Mouse (Mus musculus): ENCODE measurements at regions not wholly inside any gene's neighbourhood (a gene's known extent, or its start where the extent isn't known, plus 50 kb on each side); places are given as distances from the start of the nearest gene placed in this dataset.

- no peaks in the 10 kb centered on the region for H3K9me3 ChIP-seq (replicated peaks)
- no peaks in the 10 kb centered on the region for H3K4me1 ChIP-seq
- no peaks in the 10 kb centered on the region for H3K27me3 ChIP-seq
- 76% methylated on average over 3 of the region's 3 CpGs for WGBS
- no peak overlapping the region for H3K27ac ChIP-seq (replicated peaks)
- no peak overlapping the region for H3K4me3 ChIP-seq (replicated peaks)
- no peak for ATAC-seq (ENCODE audit: insufficient number of reproducible peaks, low FRiP score, low TSS enrichment, low read depth)
- H3K4me2 ChIP-seq (replicated peaks), result no peak overlapping the region
- H3K36me3 ChIP-seq, result no peaks in the 10 kb centered on the region
- no peak overlapping the region for H3K9ac ChIP-seq
Observed at GRCm38 (mm10) chr19:60408436-60408835, 59.7 kb downstream of the Prlhr start.

GRCm38 (mm10) chr19:60399425-60399824 lies 68.7 kb downstream of the Prlhr start:
- 78% methylated on average over 3 of the region's 3 CpGs for WGBS
- H3K27ac ChIP-seq (replicated peaks), result no peak overlapping the region
- no peaks in the 10 kb centered on the region for H3K4me1 ChIP-seq
- no peaks in the 10 kb centered on the region for H3K9me3 ChIP-seq (replicated peaks)
- H3K36me3 ChIP-seq, result no peaks in the 10 kb centered on the region
- H3K4me3 ChIP-seq (replicated peaks), result no peak overlapping the region
- ATAC-seq (ENCODE audit: insufficient number of reproducible peaks, low FRiP score, low TSS enrichment, low read depth), result no peak
- no peak overlapping the region for H3K4me2 ChIP-seq (replicated peaks)
- H3K9ac ChIP-seq, result no peak overlapping the region
- no peaks in the 10 kb centered on the region for H3K27me3 ChIP-seq

GRCm38 (mm10) chr19:60397666-60398065 lies 70.4 kb downstream of the Prlhr start:
- WGBS, result 73% methylated on average over 1 of the region's 1 CpGs
- no peaks in the 10 kb centered on the region for H3K9me3 ChIP-seq (replicated peaks)

GRCm38 (mm10) chr19:60396604-60397003 lies 71.5 kb downstream of the Prlhr start:
- ATAC-seq (ENCODE audit: insufficient number of reproducible peaks, low FRiP score, low TSS enrichment, low read depth), result no peak
- H3K36me3 ChIP-seq, result no peaks in the 10 kb centered on the region
- no peaks in the 10 kb centered on the region for H3K4me1 ChIP-seq
- H3K4me3 ChIP-seq (replicated peaks), result no peak overlapping the region
- H3K9ac ChIP-seq, result no peak overlapping the region
- H3K9me3 ChIP-seq (replicated peaks), result no peaks in the 10 kb centered on the region
- 65% methylated on average over 5 of the region's 5 CpGs for WGBS
- H3K27ac ChIP-seq (replicated peaks), result no peak overlapping the region
- no peak overlapping the region for H3K4me2 ChIP-seq (replicated peaks)
- H3K27me3 ChIP-seq, result no peaks in the 10 kb centered on the region

More at GRCm38 (mm10) chr19:60397666-60398065, 70.4 kb downstream of the Prlhr start:
- Histone ChIP-seq H3K4me3 (replicated peaks) (no peak overlapping the region), H3K4me2 (replicated peaks) (no peak overlapping the region), H3K27ac (replicated peaks) (no peak overlapping the region), H3K9ac (no peak overlapping the region), H3K36me3 (no peaks in the 10 kb centered on the region), H3K27me3 (no peaks in the 10 kb centered on the region), H3K4me1 (no peaks in the 10 kb centered on the region)
- no peak for ATAC-seq (ENCODE audit: insufficient number of reproducible peaks, low FRiP score, low TSS enrichment, low read depth)

- Histone ChIP-seq H3K4me2 (replicated peaks) (no peak overlapping the region), H3K9ac (no peak overlapping the region), H3K27ac (replicated peaks) (no peak overlapping the region), H3K27me3 (no peaks in the 10 kb centered on the region), H3K9me3 (replicated peaks) (no peaks in the 10 kb centered on the region), H3K4me1 (no peaks in the 10 kb centered on the region), H3K4me3 (replicated peaks) (no peak overlapping the region), H3K36me3 (no peaks in the 10 kb centered on the region)
- ATAC-seq (ENCODE audit: insufficient number of reproducible peaks, low FRiP score, low TSS enrichment, low read depth), result no peak
- WGBS, result 69% methylated on average over 3 of the region's 3 CpGs
Observed at GRCm38 (mm10) chr19:60386563-60387241, 81.4 kb downstream of the Prlhr start.

GRCm38 (mm10) chr19:60384721-60385120 lies 83.4 kb downstream of the Prlhr start:
- H3K27ac ChIP-seq (replicated peaks), result no peak overlapping the region
- H3K27me3 ChIP-seq, result no peaks in the 10 kb centered on the region
- no peaks in the 10 kb centered on the region for H3K9me3 ChIP-seq (replicated peaks)
- no peak overlapping the region for H3K4me2 ChIP-seq (replicated peaks)
- no peak for ATAC-seq (ENCODE audit: insufficient number of reproducible peaks, low FRiP score, low TSS enrichment, low read depth)
- H3K4me3 ChIP-seq (replicated peaks), result no peak overlapping the region
- WGBS, result 57% methylated on average over 5 of the region's 5 CpGs
- no peaks in the 10 kb centered on the region for H3K4me1 ChIP-seq
- no peaks in the 10 kb centered on the region for H3K36me3 ChIP-seq
- no peak overlapping the region for H3K9ac ChIP-seq

GRCm38 (mm10) chr19:60382661-60383060 lies 85.4 kb downstream of the Prlhr start:
- no peaks in the 10 kb centered on the region for H3K9me3 ChIP-seq (replicated peaks)
- H3K4me2 ChIP-seq (replicated peaks), result no peak overlapping the region
- H3K36me3 ChIP-seq, result no peaks in the 10 kb centered on the region
- no peak for ATAC-seq (ENCODE audit: insufficient number of reproducible peaks, low FRiP score, low TSS enrichment, low read depth)
- no peak overlapping the region for H3K4me3 ChIP-seq (replicated peaks)
- no peak overlapping the region for H3K27ac ChIP-seq (replicated peaks)
- no peak overlapping the region for H3K9ac ChIP-seq
- H3K4me1 ChIP-seq, result no peaks in the 10 kb centered on the region
- H3K27me3 ChIP-seq, result no peaks in the 10 kb centered on the region

- Histone ChIP-seq H3K27ac (replicated peaks) (no peak overlapping the region), H3K9ac (no peak overlapping the region), H3K4me2 (replicated peaks) (no peak overlapping the region), H3K4me3 (replicated peaks) (no peak overlapping the region), H3K4me1 (no peaks in the 10 kb centered on the region), H3K27me3 (no peaks in the 10 kb centered on the region), H3K9me3 (replicated peaks) (no peaks in the 10 kb centered on the region), H3K36me3 (no peaks in the 10 kb centered on the region)
- 84% methylated on average over 2 of the region's 2 CpGs for WGBS
- no peak for ATAC-seq (ENCODE audit: insufficient number of reproducible peaks, low FRiP score, low TSS enrichment, low read depth)
Observed at GRCm38 (mm10) chr19:60379030-60379605, 89.0 kb downstream of the Prlhr start.

- no peaks in the 10 kb centered on the region for H3K4me1 ChIP-seq
- H3K36me3 ChIP-seq, result no peaks in the 10 kb centered on the region
- no peak for ATAC-seq (ENCODE audit: insufficient number of reproducible peaks, low FRiP score, low TSS enrichment, low read depth)
- no peak overlapping the region for H3K4me3 ChIP-seq (replicated peaks)
- no peaks in the 10 kb centered on the region for H3K27me3 ChIP-seq
- H3K27ac ChIP-seq (replicated peaks), result no peak overlapping the region
- H3K4me2 ChIP-seq (replicated peaks), result no peak overlapping the region
- 27% methylated on average over 4 of the region's 4 CpGs for WGBS
- no peak overlapping the region for H3K9ac ChIP-seq
- no peaks in the 10 kb centered on the region for H3K9me3 ChIP-seq (replicated peaks)
Observed at GRCm38 (mm10) chr19:60363988-60364599, 104.0 kb downstream of the Prlhr start.

- Histone ChIP-seq H3K9me3 (replicated peaks) (no peaks in the 10 kb centered on the region), H3K27ac (replicated peaks) (no peak overlapping the region), H3K4me3 (replicated peaks) (no peak overlapping the region), H3K4me2 (replicated peaks) (no peak overlapping the region), H3K27me3 (no peaks in the 10 kb centered on the region), H3K36me3 (no peaks in the 10 kb centered on the region), H3K4me1 (no peaks in the 10 kb centered on the region), H3K9ac (no peak overlapping the region)
- WGBS, result 91% methylated on average over 12 of the region's 12 CpGs
- ATAC-seq (ENCODE audit: insufficient number of reproducible peaks, low FRiP score, low TSS enrichment, low read depth), result no peak
Observed at GRCm38 (mm10) chr19:60344911-60345310, 118.4 kb upstream of the Fam204a start.

- WGBS, result 7% methylated on average over 3 of the region's 3 CpGs
- Histone ChIP-seq H3K27me3 (no peaks in the 10 kb centered on the region), H3K9me3 (replicated peaks) (no peaks in the 10 kb centered on the region), H3K9ac (no peak overlapping the region), H3K4me1 (no peaks in the 10 kb centered on the region), H3K4me3 (replicated peaks) (no peak overlapping the region), H3K36me3 (no peaks in the 10 kb centered on the region), H3K27ac (replicated peaks) (no peak overlapping the region), H3K4me2 (replicated peaks) (no peak overlapping the region)
- ATAC-seq (ENCODE audit: insufficient number of reproducible peaks, low FRiP score, low TSS enrichment, low read depth), result no peak; the same call in 1 of the 2 replicates
Observed at GRCm38 (mm10) chr19:60341485-60341884, 115.0 kb upstream of the Fam204a start.

- Histone ChIP-seq H3K9me3 (replicated peaks) (no peaks in the 10 kb centered on the region), H3K27me3 (no peaks in the 10 kb centered on the region), H3K9ac (no peak overlapping the region), H3K4me3 (replicated peaks) (no peak overlapping the region), H3K4me1 (no peaks in the 10 kb centered on the region), H3K4me2 (replicated peaks) (no peak overlapping the region), H3K36me3 (no peaks in the 10 kb centered on the region), H3K27ac (replicated peaks) (no peak overlapping the region)
- WGBS, result 74% methylated on average over 6 of the region's 6 CpGs
- no peak for ATAC-seq (ENCODE audit: insufficient number of reproducible peaks, low FRiP score, low TSS enrichment, low read depth)
Observed at GRCm38 (mm10) chr19:60340234-60340633, 113.7 kb upstream of the Fam204a start.

Data from embryonic facial prominence, embryonic 15.5 days (tissue).